Mouse (Mus musculus): ENCODE data around the gene H2-T22. TPM values are rescaled to one million over a fixed set of nuclear protein-coding genes. Genes with fewer than 3 reads are reported as not detected.
"Not testable (repeated sequence)": the region's sequence is repeated elsewhere in the genome, so short reads cannot be mapped to it uniquely, and the experiment has no call there.

The H2-T22 gene
- total and polyA plus RNA-seq, 2 experiments from 2014 or later: 8.2 to 17.4 TPM

- Histone ChIP-seq H3K9me3 (replicated peaks; ENCODE audit: control insufficient read depth, low read length) (no peaks in the 10 kb centered on the region), H3K9ac (replicated peaks; ENCODE audit: low read depth, low read length) (no peak overlapping the region), H3K4me2 (ENCODE audit: low read depth, low read length) (no peak overlapping the region), H3K27ac (ENCODE audit: low read depth) (peak overlapping the region; percentile 75; the same call in 1 of the 2 replicates), H3K36me3 (replicated peaks; ENCODE audit: control insufficient read depth, insufficient read depth, low read length) (peaks cover 12% of the 10 kb centered on the region; the same call in 1 of the 2 replicates), H3K4me3 (ENCODE audit: low read depth, low read length) (no peak overlapping the region), H3K27me3 (ENCODE audit: control insufficient read depth, insufficient read depth, low read length) (no peaks in the 10 kb centered on the region), H3K4me1 (ENCODE audit: control insufficient read depth, insufficient read depth) (peaks cover 3% of the 10 kb centered on the region; the same call in 1 of the 2 replicates)
- DNase-seq (ENCODE audit: low spot score): no peak
- no peak for ATAC-seq (ENCODE audit: insufficient read depth, low read depth)
- TF ChIP-seq CTCF (IDR thresholded peaks at IDR 0.05; ENCODE audit: low read depth): no peak
- TF ChIP-seq EP300 (IDR thresholded peaks at IDR 0.05; ENCODE audit: low read depth): no peak
- 40% methylated on average over 2 of the region's 2 CpGs for WGBS
Observed at GRCm38 (mm10) chr17:36018979-36019378, 23.6 kb downstream of the H2-T22 start.

- no peak overlapping the region for H3K4me2 ChIP-seq (ENCODE audit: low read depth, low read length)
- WGBS: 87% methylated on average over 5 of the region's 5 CpGs
- TF ChIP-seq EP300 (IDR thresholded peaks at IDR 0.05; ENCODE audit: low read depth): no peak
- no peak for TF ChIP-seq CTCF (IDR thresholded peaks at IDR 0.05; ENCODE audit: low read depth)
- ATAC-seq (ENCODE audit: insufficient read depth, low read depth) (no peak), DNase-seq (ENCODE audit: low spot score) (no peak)
- H3K9ac ChIP-seq (replicated peaks; ENCODE audit: low read depth, low read length): no peak overlapping the region
- no peak overlapping the region for H3K4me3 ChIP-seq (ENCODE audit: low read depth, low read length)
- no peaks in the 10 kb centered on the region for H3K27me3 ChIP-seq (ENCODE audit: control insufficient read depth, insufficient read depth, low read length)
- H3K36me3 ChIP-seq (replicated peaks; ENCODE audit: control insufficient read depth, insufficient read depth, low read length): peaks cover 12% of the 10 kb centered on the region; the same call in 1 of the 2 replicates
- H3K27ac ChIP-seq (ENCODE audit: low read depth): no peak overlapping the region
- no peaks in the 10 kb centered on the region for H3K9me3 ChIP-seq (replicated peaks; ENCODE audit: control insufficient read depth, low read length)
- H3K4me1 ChIP-seq (ENCODE audit: control insufficient read depth, insufficient read depth): no peaks in the 10 kb centered on the region
Observed at GRCm38 (mm10) chr17:36017046-36017445, 25.5 kb downstream of the H2-T22 start.

DNA sequence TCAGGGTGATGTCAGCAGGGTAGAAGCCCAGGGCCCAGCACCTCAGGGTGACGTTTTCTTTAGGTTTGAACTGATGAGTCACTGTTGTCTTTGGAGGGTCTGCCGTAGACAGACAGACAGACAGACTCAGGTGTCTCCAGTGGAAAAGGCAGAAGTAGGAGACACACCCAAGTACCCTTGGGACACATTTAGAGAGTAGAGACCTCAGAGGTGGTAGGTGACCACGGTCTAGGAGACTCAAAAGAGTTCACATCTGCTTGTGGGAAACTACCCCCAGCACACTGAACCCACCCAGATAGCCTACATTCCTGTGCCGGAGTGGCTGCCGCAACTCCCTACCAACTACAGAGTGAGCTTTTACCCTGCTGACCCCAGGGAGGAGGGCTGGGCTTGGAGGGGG, 27.6 kb downstream of the H2-T22 start:
- H3K36me3 ChIP-seq (replicated peaks; ENCODE audit: control insufficient read depth, insufficient read depth, low read length): peaks cover 12% of the 10 kb centered on the region; the same call in 1 of the 2 replicates
- no peak overlapping the region for H3K4me2 ChIP-seq (ENCODE audit: low read depth, low read length)
- H3K27ac ChIP-seq (ENCODE audit: low read depth): no peak overlapping the region
- 89% methylated on average over 5 of the region's 5 CpGs for WGBS
- no peak for DNase-seq (ENCODE audit: low spot score)
- H3K27me3 ChIP-seq (ENCODE audit: control insufficient read depth, insufficient read depth, low read length): no peaks in the 10 kb centered on the region
- H3K9ac ChIP-seq (replicated peaks; ENCODE audit: low read depth, low read length): no peak overlapping the region
- TF ChIP-seq EP300 (IDR thresholded peaks at IDR 0.05; ENCODE audit: low read depth) (no peak), CTCF (IDR thresholded peaks at IDR 0.05; ENCODE audit: low read depth) (no peak)
- no peaks in the 10 kb centered on the region for H3K9me3 ChIP-seq (replicated peaks; ENCODE audit: control insufficient read depth, low read length)
- H3K4me3 ChIP-seq (ENCODE audit: low read depth, low read length): no peak overlapping the region
- H3K4me1 ChIP-seq (ENCODE audit: control insufficient read depth, insufficient read depth): no peaks in the 10 kb centered on the region
- ATAC-seq (ENCODE audit: insufficient read depth, low read depth): no peak

- not testable (repeated sequence) for H3K9ac ChIP-seq (replicated peaks; ENCODE audit: low read depth, low read length); H3K36me3 ChIP-seq (replicated peaks; ENCODE audit: control insufficient read depth, insufficient read depth, low read length); ATAC-seq (ENCODE audit: insufficient read depth, low read depth); H3K4me1 ChIP-seq (ENCODE audit: control insufficient read depth, insufficient read depth); H3K27ac ChIP-seq (ENCODE audit: low read depth); H3K4me2 ChIP-seq (ENCODE audit: low read depth, low read length); H3K9me3 ChIP-seq (replicated peaks; ENCODE audit: control insufficient read depth, low read length); H3K27me3 ChIP-seq (ENCODE audit: control insufficient read depth, insufficient read depth, low read length); H3K4me3 ChIP-seq (ENCODE audit: low read depth, low read length); DNase-seq (ENCODE audit: low spot score)
- 92% methylated on average over 7 of the region's 7 CpGs for WGBS
Observed at GRCm38 (mm10) chr17:36004409-36004808, 38.1 kb downstream of the H2-T22 start.

- ATAC-seq (ENCODE audit: insufficient read depth, low read depth): no peak
- no peaks in the 10 kb centered on the region for H3K4me1 ChIP-seq (ENCODE audit: control insufficient read depth, insufficient read depth)
- WGBS: 94% methylated on average over 7 of the region's 7 CpGs
Observed at GRCm38 (mm10) chr17:36003331-36003730, 39.2 kb downstream of the H2-T22 start.

GRCm38 (mm10) chr17:36001966-36002365, 40.6 kb downstream of the H2-T22 start:
- ATAC-seq (ENCODE audit: insufficient read depth, low read depth): no peak
- Histone ChIP-seq H3K36me3 (replicated peaks; ENCODE audit: control insufficient read depth, insufficient read depth, low read length) (no peaks in the 10 kb centered on the region), H3K27me3 (ENCODE audit: control insufficient read depth, insufficient read depth, low read length) (no peaks in the 10 kb centered on the region), H3K9ac (replicated peaks; ENCODE audit: low read depth, low read length) (no peak overlapping the region), H3K4me3 (ENCODE audit: low read depth, low read length) (no peak overlapping the region), H3K27ac (ENCODE audit: low read depth) (no peak overlapping the region), H3K4me2 (ENCODE audit: low read depth, low read length) (no peak overlapping the region), H3K9me3 (replicated peaks; ENCODE audit: control insufficient read depth, low read length) (no peaks in the 10 kb centered on the region), H3K4me1 (ENCODE audit: control insufficient read depth, insufficient read depth) (peaks cover 6% of the 10 kb centered on the region; the same call in 1 of the 2 replicates)
- no peak for TF ChIP-seq EP300 (IDR thresholded peaks at IDR 0.05; ENCODE audit: low read depth)
- no peak for TF ChIP-seq CTCF (IDR thresholded peaks at IDR 0.05; ENCODE audit: low read depth)
- no peak for DNase-seq (ENCODE audit: low spot score)
- WGBS: 91% methylated on average over 6 of the region's 6 CpGs

More at GRCm38 (mm10) chr17:36003331-36003730, 39.2 kb downstream of the H2-T22 start:
- H3K27me3 ChIP-seq (ENCODE audit: control insufficient read depth, insufficient read depth, low read length): no peaks in the 10 kb centered on the region
- no peak for TF ChIP-seq EP300 (IDR thresholded peaks at IDR 0.05; ENCODE audit: low read depth)
- no peak for TF ChIP-seq CTCF (IDR thresholded peaks at IDR 0.05; ENCODE audit: low read depth)
- no peak overlapping the region for H3K4me2 ChIP-seq (ENCODE audit: low read depth, low read length)
- H3K36me3 ChIP-seq (replicated peaks; ENCODE audit: control insufficient read depth, insufficient read depth, low read length): no peaks in the 10 kb centered on the region
- no peak overlapping the region for H3K27ac ChIP-seq (ENCODE audit: low read depth)
- H3K4me3 ChIP-seq (ENCODE audit: low read depth, low read length): no peak overlapping the region
- H3K9me3 ChIP-seq (replicated peaks; ENCODE audit: control insufficient read depth, low read length): no peaks in the 10 kb centered on the region
- no peak for DNase-seq (ENCODE audit: low spot score)
- no peak overlapping the region for H3K9ac ChIP-seq (replicated peaks; ENCODE audit: low read depth, low read length)
